Mouse (Mus musculus) cerebellum, postnatal 36 days (tissue): Measurements from ENCODE around the gene Pard3.

ENCODE experiments used
- DNase-seq, 2 experiments: peaks; one replicate each; pipeline ENCODE4 v3.0.0; 2021 to 2022; ENCODE audit warnings: mixed read lengths in 2 of 2

Pard3 gene

GRCm38 (mm10) chr8:127184025-127184424 is 120.3 kb downstream of the Pard3 start:
- DNase-seq = no peak

GRCm38 (mm10) chr8:127185897-127186296 is 122.2 kb downstream of the Pard3 start:
- no peak for DNase-seq

- DNase-seq = no peak
Measured at GRCm38 (mm10) chr8:127188671-127189070, 125.0 kb downstream of the Pard3 start.

- DNase-seq = peak; percentile 36 to 64
Measured at GRCm38 (mm10) chr8:127190350-127190749, 126.7 kb downstream of the Pard3 start.

GRCm38 (mm10) chr8:127191387-127191786 is 127.7 kb downstream of the Pard3 start:
- DNase-seq = peak; percentile 59 to 70

DNA sequence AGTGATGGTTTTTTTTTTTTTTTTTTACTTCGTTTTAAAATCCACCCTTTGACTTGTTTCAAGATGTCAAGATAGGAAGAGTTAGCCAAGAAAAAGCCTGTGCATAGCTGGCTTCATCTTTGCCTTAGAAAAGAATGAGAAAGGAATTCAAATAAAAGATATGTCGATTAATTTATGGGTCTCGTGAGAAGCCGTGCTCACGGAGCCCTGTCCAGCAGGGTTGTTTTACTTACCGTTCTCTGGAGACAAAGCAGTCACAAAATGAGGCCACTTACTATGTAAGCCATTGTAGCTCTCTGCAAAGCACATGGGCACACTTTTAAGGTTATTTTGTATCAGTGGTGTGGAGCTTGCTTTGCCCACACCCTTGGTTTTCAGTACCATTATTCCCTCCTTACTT is 128.1 kb downstream of the Pard3 start:
- DNase-seq = no peak

- no peak for DNase-seq
Measured at GRCm38 (mm10) chr8:127192331-127192730, 128.6 kb downstream of the Pard3 start.

- DNase-seq = no peak
Measured at GRCm38 (mm10) chr8:127193375-127193774, 129.7 kb downstream of the Pard3 start.

DNA sequence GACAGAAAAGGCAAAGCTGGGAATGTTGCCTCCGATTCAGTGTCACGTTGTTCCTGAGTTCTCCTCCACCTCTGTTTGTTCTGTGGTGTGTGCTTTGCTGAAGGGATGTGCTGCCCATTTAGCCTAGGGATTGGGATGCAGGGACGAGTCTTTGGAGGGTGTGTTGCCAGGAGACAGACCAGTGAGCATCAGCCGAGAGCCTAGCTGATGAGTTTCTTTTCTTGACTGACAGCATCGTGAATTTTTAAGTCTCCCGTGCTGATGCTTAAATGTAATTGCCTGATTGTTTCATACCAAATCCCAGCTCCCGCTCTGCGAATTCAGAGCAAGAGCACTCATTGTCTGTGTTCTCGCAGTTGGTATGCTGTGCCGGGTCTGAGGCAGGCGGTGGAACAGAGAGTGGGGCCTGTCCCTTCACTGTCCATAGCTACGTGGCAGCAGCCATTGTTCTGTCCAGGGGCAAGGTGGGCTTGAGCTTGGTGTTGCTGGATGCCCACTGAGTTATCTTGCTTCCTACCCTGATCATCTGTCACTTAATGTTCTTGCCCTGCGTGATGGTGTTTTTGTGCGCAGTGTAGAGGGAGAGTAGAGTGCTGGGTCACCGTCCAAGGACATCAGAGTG is 131.2 kb downstream of the Pard3 start:
- no peak for DNase-seq

- no peak for DNase-seq
Measured at GRCm38 (mm10) chr8:127196505-127197265, 133.0 kb downstream of the Pard3 start.

- no peak for DNase-seq
Measured at GRCm38 (mm10) chr8:127207455-127207854, 143.8 kb downstream of the Pard3 start.

DNA sequence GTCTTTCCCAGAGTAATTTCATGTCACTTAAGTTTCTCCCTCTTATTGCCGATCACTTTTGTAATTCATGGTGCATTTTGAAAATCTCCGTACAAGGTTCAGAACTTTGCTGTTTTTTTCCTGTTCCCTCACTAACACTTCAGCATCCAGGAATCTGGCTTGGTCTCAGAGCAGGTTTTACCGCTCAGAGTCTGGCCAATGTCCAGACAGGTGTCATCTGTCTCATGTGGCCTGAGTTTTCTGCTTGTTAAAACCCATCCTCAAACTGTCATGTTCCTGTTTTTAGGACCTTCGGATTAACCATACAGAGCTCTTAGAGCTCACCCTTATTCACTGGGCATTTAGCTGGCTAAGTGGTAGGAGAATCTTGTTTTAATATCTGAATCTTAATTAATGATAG is 146.9 kb downstream of the Pard3 start:
- peak; percentile 10 to 17 for DNase-seq

DNA sequence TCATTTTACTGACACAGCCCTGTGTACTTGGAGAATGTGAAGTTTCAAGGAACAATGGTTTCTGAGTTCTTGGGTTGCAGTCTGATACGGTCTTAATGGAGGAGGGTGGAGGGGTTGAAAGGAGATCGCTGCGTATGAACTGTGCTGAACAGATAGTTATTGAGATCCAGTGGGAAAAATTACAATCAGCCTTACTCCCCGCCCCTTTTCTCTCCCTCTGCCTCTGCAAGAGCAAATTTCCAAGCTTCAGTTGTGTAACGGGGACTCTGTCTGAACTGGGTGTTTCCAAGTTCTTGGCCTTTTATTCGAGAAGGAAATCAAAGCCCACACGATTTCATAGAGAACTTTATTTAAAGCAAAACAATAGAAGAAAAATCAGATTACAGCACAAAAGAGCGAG is 150.6 kb downstream of the Pard3 start:
- DNase-seq = no peak

GRCm38 (mm10) chr8:127214748-127215433 is 151.2 kb downstream of the Pard3 start:
- DNase-seq = no peak

DNA sequence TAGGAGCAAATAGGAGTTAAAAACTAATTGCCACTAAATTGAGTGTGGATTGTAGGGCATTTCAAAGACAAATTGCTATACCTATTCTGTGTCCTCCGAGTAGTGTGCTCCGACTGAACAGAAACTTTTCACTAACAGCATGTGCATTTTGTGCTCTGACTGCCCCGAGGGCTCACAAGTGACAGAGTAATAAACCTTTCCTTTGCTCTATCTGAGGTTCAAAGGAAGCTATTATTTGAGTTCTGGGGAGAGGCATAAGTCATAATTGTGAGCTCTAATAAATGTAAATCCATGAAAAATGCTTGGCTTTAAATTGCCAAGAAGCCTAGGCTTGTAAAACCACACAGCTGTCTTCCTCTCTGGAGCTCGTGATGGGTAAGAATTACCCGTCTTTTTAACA is 156.5 kb downstream of the Pard3 start:
- DNase-seq = no peak

DNA sequence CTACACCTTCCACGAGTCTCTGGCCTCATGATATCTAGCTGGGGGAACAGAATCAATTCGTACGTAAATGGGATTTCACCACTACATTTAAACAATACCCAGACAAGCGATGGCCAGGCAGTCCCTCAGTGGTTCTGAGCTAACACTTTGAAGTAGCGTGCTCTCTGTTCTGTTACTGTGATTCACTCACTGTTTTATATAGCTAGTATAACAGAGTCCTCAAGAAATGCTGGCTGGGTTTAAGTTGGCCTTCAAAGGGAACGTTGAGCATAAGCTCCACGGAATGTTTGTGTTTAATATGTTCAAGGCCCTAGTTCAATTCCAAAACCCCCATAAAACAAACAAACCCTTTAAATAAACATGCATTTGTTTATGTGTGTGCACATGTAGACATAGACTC is 156.9 kb downstream of the Pard3 start:
- no peak for DNase-seq

DNA sequence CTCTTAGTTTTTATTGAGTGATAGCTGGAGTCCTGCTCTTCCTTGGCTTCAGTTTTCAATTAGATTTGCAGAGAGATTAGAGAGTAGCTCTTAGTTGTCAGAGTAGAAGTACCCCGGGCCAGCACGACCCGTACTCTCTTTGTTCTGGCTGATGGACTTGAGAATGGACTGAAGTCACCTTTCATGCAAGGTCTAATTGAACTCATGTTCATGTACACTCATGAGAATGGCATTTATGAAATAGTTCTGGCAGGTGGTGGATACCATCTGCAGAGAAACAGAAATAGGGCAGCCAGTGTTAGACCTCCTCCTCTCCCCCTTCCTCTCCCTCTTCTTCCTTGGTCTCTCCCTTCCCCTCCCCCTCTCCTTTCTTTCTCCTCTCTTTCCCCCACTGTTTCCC is 158.7 kb downstream of the Pard3 start:
- DNase-seq = no peak

- no peak for DNase-seq
Measured at GRCm38 (mm10) chr8:127226996-127227395, 163.3 kb downstream of the Pard3 start.

DNA sequence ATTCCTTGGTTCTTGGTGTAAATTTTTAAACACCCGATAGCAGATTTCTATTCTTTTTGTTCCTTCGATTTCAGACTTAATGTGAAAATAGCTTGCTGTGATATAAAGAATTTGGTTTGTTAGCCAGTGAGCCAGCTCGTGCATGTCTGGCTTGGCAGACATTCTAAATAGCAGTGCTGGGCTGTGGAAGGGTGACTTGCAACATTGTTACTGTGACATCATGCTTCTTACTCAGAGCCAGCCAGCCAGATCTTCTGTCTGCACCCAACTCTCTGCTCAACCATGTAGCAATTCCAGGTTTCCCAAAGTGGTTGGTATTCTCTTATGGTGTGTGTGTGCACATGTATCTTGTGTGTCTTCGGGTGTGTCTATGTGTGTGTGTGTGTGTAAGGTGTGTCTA is 163.7 kb downstream of the Pard3 start:
- no peak for DNase-seq

GRCm38 (mm10) chr8:127229325-127230232 is 165.9 kb downstream of the Pard3 start:
- DNase-seq = no peak

- DNase-seq = no peak
Measured at GRCm38 (mm10) chr8:127230233-127230595, 166.5 kb downstream of the Pard3 start.

DNA sequence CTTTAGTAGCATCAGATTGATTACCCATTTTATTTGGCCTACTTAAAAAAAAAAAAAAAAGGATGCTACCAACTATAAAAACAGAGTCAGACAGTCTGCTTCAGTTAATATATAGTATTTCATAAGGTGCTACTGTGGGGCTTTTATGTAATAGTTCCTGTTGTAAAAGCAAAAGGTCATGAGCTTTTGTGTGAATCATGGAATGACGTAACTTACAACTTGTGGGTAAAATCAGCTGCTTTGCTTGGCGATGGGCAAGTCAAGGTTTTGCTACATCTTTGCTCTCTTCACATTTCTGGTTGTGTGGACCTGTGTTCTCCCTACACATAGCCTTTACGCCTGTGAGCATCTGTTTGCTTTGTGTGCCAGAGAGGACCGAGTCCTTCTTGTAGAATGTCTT is 179.7 kb downstream of the Pard3 start:
- no peak for DNase-seq

- no peak for DNase-seq
Measured at GRCm38 (mm10) chr8:127243841-127244240, 180.1 kb downstream of the Pard3 start.
